Mouse (Mus musculus): ENCODE measurements around the gene Traf2.
A peak's percentile ranks its signal among the peaks of the same experiment; 100 is the strongest.

Gene Traf2

GRCm38 (mm10) chr2:25546811-25547491 is at the start of gene Traf2:
Gene Traf2 (minus strand): TSS chr2:25546940.
- peak; percentile 96 to 97 for DNase-seq

- DNase-seq: peak; percentile 31 to 40
These were observed 45.1 kb upstream of the Traf2 start for GRCm38 (mm10) chr2:25591863-25592262.

GRCm38 (mm10) chr2:25588227-25588907 is 41.6 kb upstream of the Traf2 start:
- no peak for DNase-seq

GRCm38 (mm10) chr2:25587290-25587689 is 40.5 kb upstream of the Traf2 start:
- DNase-seq: no peak

DNA sequence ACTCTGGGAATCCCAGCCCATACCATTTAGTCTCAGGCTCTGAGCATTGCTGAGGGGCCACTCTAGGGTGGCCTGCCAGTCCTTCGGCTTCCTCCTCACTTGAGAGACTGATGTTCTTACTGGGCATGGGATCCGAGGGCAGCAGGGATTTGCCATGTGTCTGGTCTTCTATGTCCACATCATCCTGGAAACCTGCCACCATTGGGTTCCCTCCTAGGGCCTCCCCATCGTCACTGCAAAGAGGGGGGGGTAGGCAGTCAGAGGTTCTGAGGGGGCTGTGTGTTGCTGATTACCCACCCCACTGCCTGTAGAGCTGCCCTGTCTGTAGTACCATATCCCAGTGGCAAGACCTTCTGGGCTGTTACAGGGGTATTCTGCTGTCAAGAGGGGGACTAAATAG is 38.9 kb upstream of the Traf2 start:
- no peak for DNase-seq

GRCm38 (mm10) chr2:25584856-25585255 is 38.1 kb upstream of the Traf2 start:
- DNase-seq: no peak

DNA sequence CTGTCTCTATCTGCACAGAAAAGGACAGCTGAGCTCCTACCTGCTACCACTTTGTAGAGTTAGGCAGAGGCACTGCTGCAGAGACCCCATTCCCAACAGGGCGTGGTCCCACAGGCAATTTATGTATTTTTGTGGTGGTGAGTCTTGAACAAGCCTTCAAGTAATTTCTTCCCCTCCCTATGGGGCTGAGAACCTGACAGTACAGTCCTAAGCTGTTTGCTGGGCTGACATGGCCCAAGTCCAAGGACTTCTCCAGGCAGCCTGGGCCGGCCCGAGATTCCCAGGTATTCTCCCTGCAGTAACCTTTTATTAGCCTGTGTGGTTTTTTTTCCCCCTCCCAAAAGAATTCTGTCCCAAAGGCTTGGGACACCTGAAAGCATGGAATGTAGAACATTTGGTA is 37.4 kb upstream of the Traf2 start:
- no peak for DNase-seq

DNA sequence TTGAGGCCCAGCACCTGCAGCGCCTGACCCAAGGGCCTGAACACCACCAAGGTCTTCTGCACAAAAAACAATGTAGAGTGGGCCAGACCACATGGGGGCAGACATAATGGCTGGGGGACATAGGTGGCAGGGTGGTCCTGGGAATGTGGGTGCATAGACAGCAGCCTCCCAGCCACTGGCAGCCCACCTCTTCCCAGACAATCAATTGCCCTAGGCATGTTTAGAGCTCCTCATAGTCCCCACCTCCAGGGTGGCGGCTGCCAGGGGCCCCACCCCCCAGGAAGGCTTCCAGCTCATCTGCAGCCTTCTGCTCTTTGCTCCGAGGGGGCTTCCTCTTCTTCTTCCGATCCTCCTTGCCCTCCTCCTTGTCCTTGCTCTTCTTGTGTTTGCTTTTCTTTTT is 36.8 kb upstream of the Traf2 start:
- no peak for DNase-seq

DNA sequence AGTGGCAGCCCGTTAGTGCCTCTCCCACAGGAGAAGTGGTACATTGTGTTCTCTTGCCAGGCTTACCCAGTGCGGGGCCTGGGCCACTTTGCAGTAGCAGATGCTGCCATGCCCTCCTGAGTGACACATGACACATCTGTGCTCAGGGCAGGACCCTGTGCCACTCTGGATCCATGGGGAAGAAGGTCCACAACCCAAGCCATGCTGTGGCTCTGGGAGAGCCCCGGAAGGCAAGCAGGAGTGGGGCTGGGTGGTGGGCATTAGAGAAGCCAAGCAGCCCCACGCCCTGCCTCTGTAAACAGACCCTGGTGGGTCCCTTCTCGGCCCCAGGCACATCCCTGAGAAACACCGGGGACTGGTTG is 36.4 kb upstream of the Traf2 start:
- DNase-seq: no peak

DNA sequence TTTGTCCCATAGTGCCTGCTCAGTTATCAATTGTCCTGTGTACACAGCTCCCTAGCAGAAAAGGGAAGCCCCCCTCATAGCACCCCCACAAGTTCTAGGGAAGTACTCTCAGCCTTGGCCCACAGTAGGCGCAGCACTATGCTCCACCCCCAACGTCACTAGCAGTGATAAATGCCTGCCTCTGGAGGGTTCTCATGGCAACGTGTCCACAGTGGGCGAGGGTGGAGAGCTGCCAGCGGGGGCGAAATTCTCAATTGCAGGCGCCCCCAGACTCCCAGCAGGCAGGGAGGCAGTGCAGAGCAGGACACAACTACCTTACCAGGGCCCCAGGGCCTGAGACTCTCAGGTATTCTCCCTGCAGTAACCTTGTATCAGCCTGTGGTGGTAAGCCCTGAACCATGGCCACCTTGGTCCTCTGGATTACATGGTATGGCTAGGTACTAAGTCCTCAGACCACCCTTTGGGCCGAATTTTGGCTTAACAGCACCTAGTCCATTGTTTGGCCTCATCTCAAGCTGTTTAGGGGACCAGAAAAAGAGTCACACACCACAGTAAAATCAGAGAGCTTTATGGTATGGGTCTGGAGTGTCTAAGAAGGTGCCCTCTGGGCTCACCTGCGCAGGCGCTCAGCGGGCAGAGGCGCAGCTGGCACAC is 35.9 kb upstream of the Traf2 start:
- peak; percentile 18 to 23 for DNase-seq

GRCm38 (mm10) chr2:25581901-25582301 is 35.2 kb upstream of the Traf2 start:
- no peak for DNase-seq

DNA sequence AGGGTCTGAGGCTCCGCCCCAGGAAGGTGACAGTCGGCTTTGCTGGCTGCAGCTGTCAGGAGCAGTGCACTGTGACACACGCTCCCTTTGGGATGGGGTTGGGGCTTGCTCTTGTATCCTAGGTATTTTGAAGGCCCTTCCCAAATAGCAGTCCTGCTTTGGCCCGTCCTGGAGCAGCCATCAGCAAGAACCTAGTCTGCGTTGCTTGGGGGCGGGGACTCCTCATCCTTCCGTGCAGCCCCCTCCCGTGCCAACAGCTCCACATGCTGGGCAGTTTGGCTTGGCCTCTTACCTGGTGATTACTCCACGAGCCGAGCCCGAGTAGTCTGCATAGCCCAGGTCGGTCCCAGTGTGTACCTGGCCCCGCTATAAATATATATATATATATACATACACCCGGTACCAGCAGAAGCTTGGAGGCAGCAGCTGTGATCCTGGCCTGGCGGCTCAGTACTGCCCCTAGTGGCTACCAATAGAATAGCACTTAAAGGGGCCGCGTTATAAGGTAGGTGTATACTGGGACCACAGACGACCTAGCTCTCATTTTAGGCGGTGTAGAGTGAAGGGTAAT is 34.6 kb upstream of the Traf2 start, which contains the start of gene Ajm1:
Gene Ajm1 (minus strand): TSS at position 464 of the 571 bp plus-strand sequence.
- peak; percentile 81 to 82 for DNase-seq

- DNase-seq: peak in 1 of 2 experiments; percentile 21
These were observed 33.9 kb upstream of the Traf2 start for GRCm38 (mm10) chr2:25580621-25581101.

- DNase-seq: peak; percentile 76 to 77
These were observed 33.2 kb upstream of the Traf2 start for GRCm38 (mm10) chr2:25579737-25580460.

GRCm38 (mm10) chr2:25578796-25579736 is 32.3 kb upstream of the Traf2 start:
- DNase-seq: peak; percentile 32 to 48

- DNase-seq: peak; percentile 49 to 50
These were observed 31.4 kb upstream of the Traf2 start for GRCm38 (mm10) chr2:25577951-25578795.

GRCm38 (mm10) chr2:25576965-25577891 is 30.5 kb upstream of the Traf2 start:
- DNase-seq: peak; percentile 25 to 34

GRCm38 (mm10) chr2:25576028-25576850 is 29.5 kb upstream of the Traf2 start:
- DNase-seq: no peak

All from B cell, adult 2 months (primary cell).